Mouse (Mus musculus) cerebellum, postnatal 14 days (tissue): Measurements from ENCODE around the gene Tob1.
A peak's percentile ranks its signal among the peaks of the same experiment; 100 is the strongest.

Experiments used
- DNase-seq, 2 experiments: peaks; one replicate each; pipeline ENCODE4 v3.0.0; 2021; ENCODE audit warnings: mixed read lengths in 2 of 2

Tob1 gene

GRCm38 (mm10) chr11:94231821-94232552 is 20.7 kb downstream of the Tob1 start:
- DNase-seq = peak in 1 of 2 experiments; percentile 51

GRCm38 (mm10) chr11:94233405-94233804 is 22.2 kb downstream of the Tob1 start:
- DNase-seq = no peak

GRCm38 (mm10) chr11:94234380-94234779 is 23.1 kb downstream of the Tob1 start:
- DNase-seq = no peak

GRCm38 (mm10) chr11:94234857-94235256 is 23.6 kb downstream of the Tob1 start:
- no peak for DNase-seq

GRCm38 (mm10) chr11:94236074-94236473 is 24.8 kb downstream of the Tob1 start:
- DNase-seq = peak; percentile 84 to 86

- DNase-seq = no peak
Observed at GRCm38 (mm10) chr11:94238786-94239185, 27.5 kb downstream of the Tob1 start.

GRCm38 (mm10) chr11:94239706-94240105 is 28.5 kb downstream of the Tob1 start:
- DNase-seq = peak in 1 of 2 experiments; percentile 58

GRCm38 (mm10) chr11:94242760-94243421 is 31.6 kb downstream of the Tob1 start:
- DNase-seq = no peak

- no peak for DNase-seq
Observed at GRCm38 (mm10) chr11:94243422-94244180, 32.3 kb downstream of the Tob1 start.

GRCm38 (mm10) chr11:94244385-94244784 is 33.1 kb downstream of the Tob1 start:
- no peak for DNase-seq

- peak; percentile 65 to 74 for DNase-seq
Observed at GRCm38 (mm10) chr11:94245955-94246788, 34.9 kb downstream of the Tob1 start, which contains the start of gene Wfikkn2. TSS of gene Wfikkn2 (minus strand) at chr11:94246005.

- DNase-seq = no peak
Observed at GRCm38 (mm10) chr11:94246789-94247061, 35.5 kb downstream of the Tob1 start.

GRCm38 (mm10) chr11:94253156-94253555 is 41.9 kb downstream of the Tob1 start:
- DNase-seq = no peak

GRCm38 (mm10) chr11:94253691-94254090 is 42.4 kb downstream of the Tob1 start:
- DNase-seq = no peak

GRCm38 (mm10) chr11:94255733-94256132 is 44.5 kb downstream of the Tob1 start:
- DNase-seq = no peak

GRCm38 (mm10) chr11:94257987-94258386 is 46.7 kb downstream of the Tob1 start:
- DNase-seq = no peak

GRCm38 (mm10) chr11:94259814-94260213 is 48.6 kb downstream of the Tob1 start:
- DNase-seq = no peak

GRCm38 (mm10) chr11:94261585-94262370 is 50.5 kb downstream of the Tob1 start:
- no peak for DNase-seq
